ENCODE assay signal across 8 mouse cellular contexts in the genomic region with DNA sequence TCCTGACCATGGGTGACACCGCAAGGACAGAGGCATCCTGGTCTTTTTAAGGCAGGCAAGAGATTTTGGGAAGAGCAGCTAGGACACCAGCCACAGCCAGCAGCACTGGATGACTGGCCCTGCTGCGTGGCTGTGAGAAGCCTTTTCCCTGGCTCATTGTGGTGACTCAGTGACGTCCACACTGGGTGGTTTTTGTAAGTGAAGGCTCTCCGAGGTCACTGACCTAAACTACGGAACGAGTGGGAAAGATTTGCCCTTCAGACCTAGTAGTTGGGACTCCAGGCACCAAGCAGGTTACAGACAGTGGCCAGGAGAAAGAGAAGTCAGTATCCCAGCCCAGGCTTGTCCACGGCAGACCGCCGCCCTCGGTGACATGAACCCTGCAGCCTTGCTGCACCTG. TPM values are rescaled to one million over a fixed set of nuclear protein-coding genes. Genes with fewer than 3 reads are reported as not detected.
DNase-seq lines count a peak whose midpoint lies in the region; ATAC-seq and TF ChIP-seq lines count a peak whose summit lies in the region.

No protein-coding gene starts in this region.

- 76% methylated on average over 10 of the region's 10 CpGs for whole genome bisulfite sequencing in forebrain, embryonic 13.5 days
- WGBS in forebrain, postnatal 0 days, result 79% methylated on average over 10 of the region's 10 CpGs
- WGBS in limb, embryonic 12.5 days, result 83% methylated on average over 10 of the region's 10 CpGs

- peaks cover 79% of the 10 kb centered on the region for H3K4me1 ChIP-seq in forebrain, embryonic 13.5 days
- H3K4me1 ChIP-seq in forebrain, postnatal 0 days (ENCODE audit: insufficient read depth), result peaks cover 14% of the 10 kb centered on the region; the same call in 1 of the 2 replicates
- peaks cover 65% of the 10 kb centered on the region for H3K4me1 ChIP-seq in limb, embryonic 12.5 days (replicated peaks)

- H3K36me3 ChIP-seq in forebrain, embryonic 13.5 days (ENCODE audit: poor library complexity, severe bottlenecking), result no peaks in the 10 kb centered on the region
- peaks cover 9% of the 10 kb centered on the region; the same call in 1 of the 2 replicates for H3K36me3 ChIP-seq in forebrain, postnatal 0 days (ENCODE audit: insufficient read depth)
- peaks cover 11% of the 10 kb centered on the region; the same call in 1 of the 2 replicates for H3K36me3 ChIP-seq in limb, embryonic 12.5 days

- H3K9ac ChIP-seq in forebrain, embryonic 13.5 days, result peak overlapping the region; percentile 55
- H3K9ac ChIP-seq in forebrain, postnatal 0 days, result no peak overlapping the region
- no peak overlapping the region for H3K9ac ChIP-seq in limb, embryonic 12.5 days (replicated peaks)

- H3K4me2 ChIP-seq in forebrain, embryonic 13.5 days, result no peak overlapping the region
- H3K4me2 ChIP-seq in forebrain, postnatal 0 days (ENCODE audit: low read depth), result no peak overlapping the region
- H3K4me2 ChIP-seq in limb, embryonic 12.5 days, result no peak overlapping the region

- no peaks in the 10 kb centered on the region for H3K27me3 ChIP-seq in forebrain, embryonic 13.5 days
- H3K27me3 ChIP-seq in forebrain, postnatal 0 days (ENCODE audit: insufficient read depth, low read length), result no peaks in the 10 kb centered on the region
- H3K27me3 ChIP-seq in limb, embryonic 12.5 days, result no peaks in the 10 kb centered on the region

- H3K4me3 ChIP-seq in forebrain, embryonic 13.5 days, result no peak overlapping the region
- no peak overlapping the region for H3K4me3 ChIP-seq in forebrain, postnatal 0 days (ENCODE audit: low read depth, low read length)
- H3K4me3 ChIP-seq in limb, embryonic 12.5 days (replicated peaks), result no peak overlapping the region

- no peak for ATAC-seq in forebrain, embryonic 13.5 days
- ATAC-seq in forebrain, postnatal 0 days, result no peak
- ATAC-seq in limb, embryonic 12.5 days (ENCODE audit: insufficient number of reproducible peaks, insufficient read depth, low FRiP score, low TSS enrichment, low read depth), result no peak

- peak overlapping the region; percentile 83 for H3K27ac ChIP-seq in forebrain, embryonic 13.5 days
- no peak overlapping the region for H3K27ac ChIP-seq in forebrain, postnatal 0 days (ENCODE audit: low read depth, low read length)
- H3K27ac ChIP-seq in limb, embryonic 12.5 days, result peak overlapping the region; percentile 35

- no peak for TF ChIP-seq CTCF in forebrain, postnatal 0 days (IDR thresholded peaks at IDR 0.05; ENCODE audit: low read depth)

- DNase-seq in forebrain, postnatal 0 days, result no peak
- peak; percentile 54 for DNase-seq in 3134 (ENCODE audit: extremely low read depth, insufficient read length, low spot score)
- peak; percentile 32 for DNase-seq in cerebellum, adult 8-10 months
- no peak for DNase-seq in embryo, embryonic 11 days
- no peak for DNase-seq in testis, postnatal 14 days (ENCODE audit: low spot score)
- no peak for DNase-seq in thymus, adult 18-20 months

- H3K9me3 ChIP-seq in forebrain, embryonic 13.5 days (replicated peaks), result no peaks in the 10 kb centered on the region
- no peaks in the 10 kb centered on the region for H3K9me3 ChIP-seq in forebrain, postnatal 0 days (ENCODE audit: low read length)
- no peaks in the 10 kb centered on the region for H3K9me3 ChIP-seq in limb, embryonic 12.5 days

RNA-seq across cellular contexts. Expression of a gene that starts 11.5 kb away (rescaled TPM):
- polyA plus RNA-seq in forebrain, embryonic 13.5 days (2015; fragmentation: Nextera tagmentation; extraction: Ambion mirVana), result 50.9 and 53.6 TPM in 2 replicates
- 176 and 197 TPM in 2 replicates for total RNA-seq in forebrain, postnatal 0 days (2014; rRNA removed)
- 65.3 and 76.8 TPM in 2 replicates for polyA plus RNA-seq in forebrain, postnatal 0 days (2015; fragmentation: Nextera tagmentation; extraction: Ambion mirVana)
- 42.7 and 54.7 TPM in 2 replicates for polyA plus RNA-seq in limb, embryonic 12.5 days (2016; fragmentation: Nextera tagmentation; extraction: Ambion mirVana)

RNA-seq across cellular contexts. Expression of a gene that starts 18.5 kb away (rescaled TPM):
- polyA plus RNA-seq in forebrain, embryonic 13.5 days (2015; fragmentation: Nextera tagmentation; extraction: Ambion mirVana), result 0.53 and 0.76 TPM in 2 replicates
- total RNA-seq in forebrain, postnatal 0 days (2014; rRNA removed), result not detected in 2 replicates
- 1.8 and 2.3 TPM in 2 replicates for polyA plus RNA-seq in forebrain, postnatal 0 days (2015; fragmentation: Nextera tagmentation; extraction: Ambion mirVana)
- 0.69 and 0.89 TPM in 2 replicates for polyA plus RNA-seq in limb, embryonic 12.5 days (2016; fragmentation: Nextera tagmentation; extraction: Ambion mirVana)

RNA-seq across cellular contexts. Expression of a gene that starts 27.7 kb away (rescaled TPM):
- polyA plus RNA-seq in forebrain, embryonic 13.5 days (2015; fragmentation: Nextera tagmentation; extraction: Ambion mirVana), result 0.43 TPM in 1 of 2 replicates, not detected in the other
- total RNA-seq in forebrain, postnatal 0 days (2014; rRNA removed), result 1.5 and 4.9 TPM in 2 replicates
- polyA plus RNA-seq in forebrain, postnatal 0 days (2015; fragmentation: Nextera tagmentation; extraction: Ambion mirVana), result 0.47 and 0.54 TPM in 2 replicates
- 0.25 TPM in 1 of 2 replicates, not detected in the other for polyA plus RNA-seq in limb, embryonic 12.5 days (2016; fragmentation: Nextera tagmentation; extraction: Ambion mirVana)

RNA-seq across cellular contexts. Expression of a gene that starts 38.8 kb away (rescaled TPM):
- 0.14 TPM in 1 of 2 replicates, not detected in the other for polyA plus RNA-seq in forebrain, embryonic 13.5 days (2015; fragmentation: Nextera tagmentation; extraction: Ambion mirVana)
- not detected in 2 replicates for total RNA-seq in forebrain, postnatal 0 days (2014; rRNA removed)
- not detected in 2 replicates for polyA plus RNA-seq in forebrain, postnatal 0 days (2015; fragmentation: Nextera tagmentation; extraction: Ambion mirVana)
- not detected in 2 replicates for polyA plus RNA-seq in limb, embryonic 12.5 days (2016; fragmentation: Nextera tagmentation; extraction: Ambion mirVana)

RNA-seq across cellular contexts. Expression of a gene that starts 56.5 kb away (rescaled TPM):
- 52.5 and 54.3 TPM in 2 replicates for polyA plus RNA-seq in forebrain, embryonic 13.5 days (2015; fragmentation: Nextera tagmentation; extraction: Ambion mirVana)
- total RNA-seq in forebrain, postnatal 0 days (2014; rRNA removed), result 25.4 and 33.4 TPM in 2 replicates
- polyA plus RNA-seq in forebrain, postnatal 0 days (2015; fragmentation: Nextera tagmentation; extraction: Ambion mirVana), result 39.8 and 42.6 TPM in 2 replicates
- polyA plus RNA-seq in limb, embryonic 12.5 days (2016; fragmentation: Nextera tagmentation; extraction: Ambion mirVana), result 58.7 and 66.4 TPM in 2 replicates

Comparison
In these comparisons a context has a peak if more than half of its experiments do, and no peak if none do; other contexts are left out.
1. DNase-seq: peak in 3134 (single experiment) and cerebellum, adult 8-10 months (single experiment); none in forebrain, postnatal 0 days (single experiment), embryo, embryonic 11 days (single experiment), testis, postnatal 14 days (single experiment) and thymus, adult 18-20 months (0 of 2).